Mouse (Mus musculus) mesoderm, embryonic 11.5 days (tissue): ENCODE data around the gene Arhgap15.

ENCODE experiments used
- DNase-seq: peaks from one replicate; pipeline ENCODE4 v3.0.0-alpha.2; 2012; ENCODE audit warnings: low read depth, low spot score

The Arhgap15 gene

GRCm38 (mm10) chr2:43783759-43784735 lies 35.4 kb downstream of the Arhgap15 start:
- no peak for DNase-seq

- DNase-seq = no peak
Measured at GRCm38 (mm10) chr2:43786101-43786500, 37.5 kb downstream of the Arhgap15 start.

DNA sequence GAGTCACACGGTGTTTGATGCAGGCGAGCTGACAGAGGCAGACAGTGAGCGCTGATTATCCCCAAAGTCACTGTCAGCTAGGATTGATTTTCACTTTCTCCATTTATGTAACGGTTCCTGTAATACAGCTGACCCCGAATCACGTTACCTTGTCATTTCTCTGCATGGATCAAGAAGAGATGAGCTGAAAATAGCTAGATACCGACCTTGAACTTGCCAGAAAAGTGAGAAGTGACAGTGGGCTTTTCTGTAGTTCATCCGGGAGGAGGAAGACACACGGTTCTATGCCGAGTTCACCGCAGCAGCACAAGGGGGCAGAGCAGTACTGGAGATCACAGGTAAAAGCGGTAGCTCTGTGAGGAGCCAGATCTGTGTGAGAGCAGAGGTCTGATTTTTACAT lies 38.5 kb downstream of the Arhgap15 start:
- peak; percentile 34 for DNase-seq

DNA sequence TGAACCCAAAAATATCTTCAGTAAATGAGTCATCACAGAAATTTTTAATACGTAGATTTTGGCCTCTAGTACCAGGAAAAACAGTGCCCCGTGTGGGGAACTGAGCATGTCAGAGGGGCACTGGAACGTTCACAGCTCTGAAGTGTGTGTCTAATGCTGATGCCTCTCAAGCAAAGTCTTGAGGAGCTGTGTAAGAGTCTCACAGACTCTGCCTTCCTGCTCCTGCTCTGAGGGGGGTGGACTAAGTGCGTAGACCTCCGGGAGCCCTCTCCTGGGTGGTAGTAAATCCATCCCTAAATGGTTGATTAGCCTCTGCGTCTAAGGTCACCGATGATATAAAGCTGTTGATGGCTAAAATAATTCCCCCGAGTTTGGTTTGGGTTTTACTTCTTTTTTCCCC lies 39.9 kb downstream of the Arhgap15 start:
- no peak for DNase-seq

- no peak for DNase-seq
Measured at GRCm38 (mm10) chr2:43790049-43790693, 41.5 kb downstream of the Arhgap15 start.

GRCm38 (mm10) chr2:43791575-43791974 lies 43.0 kb downstream of the Arhgap15 start:
- DNase-seq = peak; percentile 37

GRCm38 (mm10) chr2:43793105-43793504 lies 44.5 kb downstream of the Arhgap15 start:
- DNase-seq = no peak

DNA sequence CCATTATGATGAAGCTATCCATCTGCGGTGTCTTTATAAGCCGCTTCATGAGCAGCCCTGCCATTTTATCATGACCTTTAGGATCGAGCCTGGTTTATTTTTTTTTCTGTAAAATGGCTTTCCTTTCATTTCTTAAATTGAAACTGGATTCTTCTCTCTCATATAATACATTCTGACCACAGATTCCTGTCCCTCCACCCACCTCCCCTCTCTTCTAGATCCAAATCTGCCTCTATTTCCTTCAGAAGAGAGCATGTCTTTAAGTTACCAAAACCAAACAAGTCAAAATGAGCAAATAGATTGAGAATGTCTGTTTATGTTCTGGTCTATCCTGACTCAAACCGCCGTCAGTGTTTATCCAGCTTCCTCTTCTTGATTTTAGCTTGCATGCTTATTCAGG lies 46.1 kb downstream of the Arhgap15 start:
- no peak for DNase-seq

GRCm38 (mm10) chr2:43796448-43796847 lies 47.8 kb downstream of the Arhgap15 start:
- DNase-seq = no peak

GRCm38 (mm10) chr2:43805960-43806744 lies 57.5 kb downstream of the Arhgap15 start:
- no peak for DNase-seq

GRCm38 (mm10) chr2:43815896-43816787 lies 67.5 kb downstream of the Arhgap15 start:
- DNase-seq = no peak

- DNase-seq = no peak
Measured at GRCm38 (mm10) chr2:43816788-43817581, 68.4 kb downstream of the Arhgap15 start.

DNA sequence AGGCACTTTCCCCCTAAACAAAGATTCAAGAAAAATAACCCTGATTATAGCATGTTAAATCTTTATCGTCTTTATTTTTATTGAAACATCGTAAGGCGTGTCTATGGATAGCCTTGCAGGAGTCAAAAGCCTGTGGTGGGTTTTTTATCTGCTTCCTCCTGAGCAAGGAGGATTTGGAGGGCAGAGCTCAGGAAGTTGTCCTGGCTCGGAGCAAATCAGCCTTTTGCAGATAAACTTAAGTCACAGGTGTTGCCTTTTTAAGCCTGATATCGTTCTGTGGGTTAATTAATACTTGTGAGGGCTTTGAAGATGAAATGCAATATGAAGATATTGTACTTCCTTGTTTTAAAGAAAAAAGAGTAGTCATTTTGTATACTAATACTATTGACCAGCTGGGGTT lies 87.3 kb downstream of the Arhgap15 start:
- no peak for DNase-seq

DNA sequence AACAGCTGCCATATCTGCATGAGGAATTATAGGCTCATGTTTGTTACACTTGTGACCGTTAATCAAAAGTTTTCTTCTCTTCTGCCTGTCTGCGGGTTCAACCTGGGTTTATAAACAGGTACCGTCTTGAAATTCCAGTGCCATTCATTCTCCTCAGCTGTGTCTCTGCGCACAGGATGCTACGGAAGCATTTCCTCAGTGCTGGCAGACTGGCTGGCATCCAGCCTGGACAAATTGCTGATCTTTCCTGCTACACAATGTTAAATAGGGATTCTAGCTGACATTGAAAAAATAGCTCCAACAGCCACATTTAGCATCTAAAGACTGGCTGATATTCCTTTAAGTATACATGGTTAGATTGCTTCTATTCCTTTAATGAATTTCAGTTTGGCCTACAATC lies 93.0 kb downstream of the Arhgap15 start:
- no peak for DNase-seq

- DNase-seq = peak; percentile 16
Measured at GRCm38 (mm10) chr2:43851195-43851594, 102.6 kb downstream of the Arhgap15 start.

GRCm38 (mm10) chr2:43862709-43863108 lies 114.1 kb downstream of the Arhgap15 start:
- DNase-seq = no peak

GRCm38 (mm10) chr2:43902403-43902973 lies 153.9 kb downstream of the Arhgap15 start:
- DNase-seq = peak; percentile 81

DNA sequence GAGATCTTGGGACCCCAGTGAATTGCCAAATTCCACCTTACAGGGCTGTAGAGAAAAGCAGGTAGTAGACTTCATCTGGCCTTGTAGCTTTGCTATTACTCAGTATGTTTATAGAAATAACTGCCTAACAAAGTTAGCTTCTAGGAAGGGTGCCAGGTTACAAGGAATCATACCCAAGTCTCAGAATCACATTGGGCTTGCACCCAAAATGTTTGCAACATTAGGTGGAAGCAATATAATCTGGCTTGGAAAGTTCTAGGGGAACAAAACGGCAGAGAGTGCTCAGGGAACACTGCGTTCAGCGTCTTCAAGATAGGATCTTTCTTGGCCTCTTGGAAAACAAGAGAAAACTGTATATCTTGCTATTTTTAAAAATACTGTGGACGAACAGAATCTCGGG lies 158.9 kb downstream of the Arhgap15 start:
- no peak for DNase-seq

- no peak for DNase-seq
Measured at GRCm38 (mm10) chr2:43914104-43914503, 165.5 kb downstream of the Arhgap15 start.

DNA sequence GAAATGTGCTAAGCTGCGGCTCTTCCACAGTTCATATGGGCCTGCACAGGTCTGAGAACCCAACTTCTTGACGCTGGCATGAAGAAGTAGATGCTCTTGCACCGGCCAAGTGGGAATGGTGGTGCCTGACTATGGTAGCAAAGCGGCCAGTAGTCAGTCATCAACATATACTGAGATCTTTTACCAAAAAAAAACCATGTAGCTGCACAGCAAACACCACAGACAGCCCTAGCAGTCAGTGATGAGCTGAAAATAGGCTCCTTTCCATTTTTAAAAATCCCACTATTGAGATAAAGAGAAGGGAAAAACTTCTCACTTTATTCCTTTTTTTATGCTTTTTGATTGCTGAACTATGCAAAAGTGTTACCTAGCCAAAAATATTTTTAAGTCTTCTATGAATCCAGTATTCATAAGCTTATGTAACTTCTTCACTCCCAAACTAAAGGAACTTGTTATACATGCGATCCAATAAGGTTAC lies 175.3 kb downstream of the Arhgap15 start:
- DNase-seq = no peak
